Mouse (Mus musculus): ENCODE measurements at regions not wholly inside any gene's neighbourhood (a gene's known extent, or its start where the extent isn't known, plus 50 kb on each side); places are given as distances from the start of the nearest gene placed in this dataset.

DNA sequence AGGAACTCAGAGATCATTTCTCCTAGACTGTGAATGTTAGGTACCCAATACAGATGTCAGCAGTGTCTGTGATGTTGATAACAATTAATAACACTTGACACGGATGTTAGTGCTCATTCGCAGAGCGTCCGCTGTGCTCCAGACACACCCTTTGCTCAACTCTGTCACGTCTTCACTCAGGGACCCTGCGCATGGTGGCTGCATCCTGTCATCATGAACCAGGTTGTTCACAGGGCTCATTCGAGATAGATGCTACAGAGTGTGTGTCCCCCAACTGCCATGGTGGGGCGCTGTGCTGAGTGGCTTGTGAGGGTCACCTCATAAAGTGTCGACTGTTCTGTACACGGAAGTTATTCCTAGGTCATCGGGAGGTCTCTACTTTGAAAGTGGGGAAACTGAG, 66.8 kb downstream of the Gm26897 start:
- TF ChIP-seq CTCF (IDR thresholded peaks at IDR 0.05; ENCODE audit: extremely low read depth, insufficient read length, insufficient replicate concordance, low read depth, low read length) (no peak), POLR2A (IDR thresholded peaks at IDR 0.05; ENCODE audit: low read depth, low read length) (no peak)

All from small intestine, adult 2 months (tissue).